Mouse (Mus musculus) megakaryocyte, embryonic 14.5 days (primary cell): Measurements from ENCODE around the gene 4930519G04Rik.

Source experiments
- FLI1 ChIP-seq: IDR thresholded peaks from 2 replicates; pipeline ENCODE4 v1.6.1; 2012; ENCODE audit warnings: low read length, inconsistent platforms, mixed read lengths
- GATA1 ChIP-seq: IDR thresholded peaks from 3 replicates; pipeline ENCODE4 v1.6.1; 2012; ENCODE audit warnings: mixed read lengths, low read length, inconsistent platforms, borderline replicate concordance

DNA sequence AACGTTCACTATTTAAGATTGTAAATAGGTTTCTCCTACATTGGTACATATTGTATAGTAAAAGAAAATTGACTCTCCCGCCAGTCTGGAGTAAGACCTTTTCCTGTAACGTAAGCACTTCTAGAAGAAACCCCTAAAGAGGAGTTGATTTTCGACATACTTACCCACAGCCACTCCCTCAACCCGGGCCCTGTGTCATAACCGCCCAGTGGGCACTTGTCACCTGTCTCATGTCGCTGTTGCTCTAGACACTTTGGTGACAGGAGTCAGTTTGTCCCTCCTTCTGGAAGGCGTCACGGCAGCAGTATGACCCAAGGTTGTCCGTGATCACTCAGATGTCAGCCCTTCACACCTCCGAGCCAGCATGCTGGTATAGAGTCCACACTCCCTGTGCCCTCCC, 29.6 kb downstream of the 4930519G04Rik start:
- TF ChIP-seq GATA1 = no peak
- no peak for TF ChIP-seq FLI1
